Mouse (Mus musculus): ENCODE measurements at regions not wholly inside any gene's neighbourhood (a gene's known extent, or its start where the extent isn't known, plus 50 kb on each side); places are given as distances from the start of the nearest gene placed in this dataset.

GRCm38 (mm10) chr5:133505661-133506060, 593.9 kb upstream of the Castor2 start:
- DNase-seq: no peak

- DNase-seq: no peak
Measured at GRCm38 (mm10) chr5:133487806-133488290, 611.7 kb upstream of the Castor2 start.

- no peak for DNase-seq
Measured at GRCm38 (mm10) chr5:133482291-133483086, 617.0 kb upstream of the Castor2 start.

- DNase-seq: no peak
Measured at GRCm38 (mm10) chr5:133479205-133479604, 620.3 kb upstream of the Castor2 start.

GRCm38 (mm10) chr5:133453349-133454049, 646.0 kb upstream of the Castor2 start:
- no peak for DNase-seq

GRCm38 (mm10) chr5:133449926-133450325, 649.6 kb upstream of the Castor2 start:
- DNase-seq: no peak

- no peak for DNase-seq
Measured at GRCm38 (mm10) chr5:133400826-133401225, 698.7 kb upstream of the Castor2 start.

GRCm38 (mm10) chr5:133389896-133390295, 709.6 kb upstream of the Castor2 start:
- DNase-seq: no peak

GRCm38 (mm10) chr5:133389023-133389840, 710.3 kb upstream of the Castor2 start:
- DNase-seq: no peak

GRCm38 (mm10) chr5:133385374-133386349, 713.8 kb upstream of the Castor2 start:
- DNase-seq: no peak

- DNase-seq: no peak
Measured at GRCm38 (mm10) chr5:133365771-133366170, 733.7 kb upstream of the Castor2 start.

GRCm38 (mm10) chr5:133347516-133347915, 752.0 kb upstream of the Castor2 start:
- no peak for DNase-seq

- DNase-seq: no peak
Measured at GRCm38 (mm10) chr5:133341973-133342372, 757.5 kb upstream of the Castor2 start.

GRCm38 (mm10) chr5:133320626-133321025, 777.5 kb upstream of the Auts2 start:
- DNase-seq: no peak

- no peak for DNase-seq
Measured at GRCm38 (mm10) chr5:133320206-133320605, 777.1 kb upstream of the Auts2 start.

- no peak for DNase-seq
Measured at GRCm38 (mm10) chr5:133314031-133314430, 770.9 kb upstream of the Auts2 start.

GRCm38 (mm10) chr5:133310979-133311890, 768.1 kb upstream of the Auts2 start:
- DNase-seq: no peak

- DNase-seq: no peak
Measured at GRCm38 (mm10) chr5:133267887-133268286, 724.7 kb upstream of the Auts2 start.

GRCm38 (mm10) chr5:133267356-133267755, 724.2 kb upstream of the Auts2 start:
- no peak for DNase-seq

- no peak for DNase-seq
Measured at GRCm38 (mm10) chr5:133264976-133265375, 721.8 kb upstream of the Auts2 start.

- no peak for DNase-seq
Measured at GRCm38 (mm10) chr5:133218801-133219200, 675.7 kb upstream of the Auts2 start.

All from thymus, postnatal 4 days (tissue).